In genomic region chr2:129696059-129696458, GRCm38 (mm10) we compare ENCODE assay signal across 8 mouse cellular contexts. TPM values are rescaled to one million over a fixed set of nuclear protein-coding genes. Genes with fewer than 3 reads are reported as not detected.
DNase-seq lines count a peak whose midpoint lies in the region; ATAC-seq and TF ChIP-seq lines count a peak whose summit lies in the region.

No protein-coding gene starts in this region.

- WGBS in intestine, embryonic 14.5 days = 10% methylated on average over 4 of the region's 4 CpGs
- WGBS in intestine, embryonic 16.5 days = 7% methylated on average over 4 of the region's 4 CpGs
- whole genome bisulfite sequencing in hindbrain, postnatal 0 days = 7% methylated on average over 4 of the region's 4 CpGs

- peak; percentile 77 for TF ChIP-seq CTCF in hindbrain, postnatal 0 days (IDR thresholded peaks at IDR 0.05; ENCODE audit: low read depth)

- H3K4me2 ChIP-seq in intestine, embryonic 14.5 days (ENCODE audit: low read length) = no peak overlapping the region
- H3K4me2 ChIP-seq in intestine, embryonic 16.5 days (ENCODE audit: low read depth, low read length) = no peak overlapping the region
- no peak overlapping the region for H3K4me2 ChIP-seq in hindbrain, postnatal 0 days (ENCODE audit: low read depth, low read length)

- H3K9ac ChIP-seq in intestine, embryonic 14.5 days (ENCODE audit: low read length) = no peak overlapping the region
- H3K9ac ChIP-seq in intestine, embryonic 16.5 days (ENCODE audit: low read depth, low read length) = no peak overlapping the region
- no peak overlapping the region for H3K9ac ChIP-seq in hindbrain, postnatal 0 days (replicated peaks; ENCODE audit: low read length)

- H3K27me3 ChIP-seq in intestine, embryonic 14.5 days (replicated peaks; ENCODE audit: control insufficient read depth, insufficient read depth, low read length) = peaks cover 35% of the 10 kb centered on the region
- H3K27me3 ChIP-seq in intestine, embryonic 16.5 days (replicated peaks; ENCODE audit: control insufficient read depth, insufficient read depth, low read length) = peaks cover 18% of the 10 kb centered on the region
- H3K27me3 ChIP-seq in hindbrain, postnatal 0 days (ENCODE audit: insufficient read depth, low read length) = peaks cover 10% of the 10 kb centered on the region

- no peak overlapping the region for H3K27ac ChIP-seq in intestine, embryonic 14.5 days (ENCODE audit: low read depth)
- no peak overlapping the region for H3K27ac ChIP-seq in intestine, embryonic 16.5 days (ENCODE audit: low read length)
- H3K27ac ChIP-seq in hindbrain, postnatal 0 days = no peak overlapping the region

- no peak for ATAC-seq in intestine, embryonic 14.5 days (replicated peaks; ENCODE audit: low FRiP score, low TSS enrichment, low read depth)
- no peak for ATAC-seq in intestine, embryonic 16.5 days
- no peak; the same call in 1 of the 2 replicates for ATAC-seq in hindbrain, postnatal 0 days

- H3K9me3 ChIP-seq in intestine, embryonic 14.5 days (ENCODE audit: control insufficient read depth, low read length) = no peaks in the 10 kb centered on the region
- H3K9me3 ChIP-seq in intestine, embryonic 16.5 days (ENCODE audit: control insufficient read depth, low read length) = no peaks in the 10 kb centered on the region
- no peaks in the 10 kb centered on the region for H3K9me3 ChIP-seq in hindbrain, postnatal 0 days (ENCODE audit: low read length)

- no peak overlapping the region for H3K4me3 ChIP-seq in intestine, embryonic 14.5 days (ENCODE audit: low read depth, low read length)
- H3K4me3 ChIP-seq in intestine, embryonic 16.5 days (ENCODE audit: low read length) = no peak overlapping the region
- no peak overlapping the region for H3K4me3 ChIP-seq in hindbrain, postnatal 0 days (ENCODE audit: low read length)

- DNase-seq in intestine, embryonic 14.5 days (ENCODE audit: low spot score) = peak; percentile 75
- peak; percentile 68 to 73 for DNase-seq in B cell, adult 2 months
- DNase-seq in ZHBTc4 (ENCODE audit: low read depth, low spot score) = peak; percentile 93
- DNase-seq in cerebellum, postnatal 36 days = peak; percentile 57 to 63
- peak; percentile 50 for DNase-seq in hindbrain, postnatal 0 days (ENCODE audit: low spot score)
- peak; percentile 70 for DNase-seq in mesoderm, embryonic 11.5 days (ENCODE audit: low read depth, low spot score)
- peak; percentile 27 to 28 for DNase-seq in thymus, postnatal 36 days

- no peaks in the 10 kb centered on the region for H3K36me3 ChIP-seq in intestine, embryonic 14.5 days (ENCODE audit: control insufficient read depth, insufficient read depth, low read length)
- H3K36me3 ChIP-seq in intestine, embryonic 16.5 days (ENCODE audit: control insufficient read depth, insufficient read depth, low read length) = no peaks in the 10 kb centered on the region
- H3K36me3 ChIP-seq in hindbrain, postnatal 0 days (ENCODE audit: insufficient read depth, low read length) = no peaks in the 10 kb centered on the region

- no peaks in the 10 kb centered on the region for H3K4me1 ChIP-seq in intestine, embryonic 14.5 days (replicated peaks; ENCODE audit: control insufficient read depth, insufficient read depth, low read length)
- no peaks in the 10 kb centered on the region for H3K4me1 ChIP-seq in intestine, embryonic 16.5 days (ENCODE audit: control insufficient read depth, insufficient read depth, low read length)
- 0 out of 2 replicates have a peak, but pooled peaks cover 5% of the 10 kb centered on the region for H3K4me1 ChIP-seq in hindbrain, postnatal 0 days (ENCODE audit: insufficient read depth, low read length)

RNA-seq across cellular contexts. Expression of gene Pdyn, which starts 3.6 kb away (rescaled TPM):
- 0.52 and 0.72 TPM in 2 replicates for polyA plus RNA-seq in intestine, embryonic 14.5 days (2014; fragmentation: Nextera tagmentation; extraction: Ambion mirVana)
- 0.92 and 1.2 TPM in 2 replicates for polyA plus RNA-seq in intestine, embryonic 16.5 days (2015; fragmentation: Nextera tagmentation; extraction: Ambion mirVana)
- total RNA-seq in hindbrain, postnatal 0 days (2014; rRNA removed) = 6.8 and 8.2 TPM in 2 replicates
- 16.8 and 19.9 TPM in 2 replicates for polyA plus RNA-seq in hindbrain, postnatal 0 days (2015; fragmentation: Nextera tagmentation; extraction: Ambion mirVana)

Comparison
In these comparisons a context has a peak if more than half of its experiments do, and no peak if none do; other contexts are left out.
1. DNase-seq: peak in every context shown above with its lines; median percentile 93 in ZHBTc4; 75 in intestine, embryonic 14.5 days; 70 in B cell, adult 2 months; 70 in mesoderm, embryonic 11.5 days; 60 in cerebellum, postnatal 36 days; 50 in hindbrain, postnatal 0 days; 28 in thymus, postnatal 36 days.